Mouse (Mus musculus): ENCODE data around the gene Edem1.

GRCm38 (mm10) chr6:108791498-108791897 lies 36.9 kb upstream of the Edem1 start:
- TF ChIP-seq CTCF (conservative IDR thresholded peaks at IDR 0.05; ENCODE audit: insufficient read depth, insufficient read length, low read depth, low read length) (no peak), POLR2A (IDR thresholded peaks at IDR 0.05; ENCODE audit: low read depth, low read length) (no peak)
